Mouse (Mus musculus) spleen, postnatal 4 days (tissue): ENCODE results near the gene Phka1.
A peak's percentile ranks its signal among the peaks of the same experiment; 100 is the strongest.
"Not testable (repeated sequence)": the region's sequence is repeated elsewhere in the genome, so short reads cannot be mapped to it uniquely, and the experiment has no call there.

Source experiments
- DNase-seq, 2 experiments: peaks; one replicate each; pipeline ENCODE4 v3.0.0; 2022; ENCODE audit warnings: low spot score in 2 of 2

The Phka1 gene

DNA sequence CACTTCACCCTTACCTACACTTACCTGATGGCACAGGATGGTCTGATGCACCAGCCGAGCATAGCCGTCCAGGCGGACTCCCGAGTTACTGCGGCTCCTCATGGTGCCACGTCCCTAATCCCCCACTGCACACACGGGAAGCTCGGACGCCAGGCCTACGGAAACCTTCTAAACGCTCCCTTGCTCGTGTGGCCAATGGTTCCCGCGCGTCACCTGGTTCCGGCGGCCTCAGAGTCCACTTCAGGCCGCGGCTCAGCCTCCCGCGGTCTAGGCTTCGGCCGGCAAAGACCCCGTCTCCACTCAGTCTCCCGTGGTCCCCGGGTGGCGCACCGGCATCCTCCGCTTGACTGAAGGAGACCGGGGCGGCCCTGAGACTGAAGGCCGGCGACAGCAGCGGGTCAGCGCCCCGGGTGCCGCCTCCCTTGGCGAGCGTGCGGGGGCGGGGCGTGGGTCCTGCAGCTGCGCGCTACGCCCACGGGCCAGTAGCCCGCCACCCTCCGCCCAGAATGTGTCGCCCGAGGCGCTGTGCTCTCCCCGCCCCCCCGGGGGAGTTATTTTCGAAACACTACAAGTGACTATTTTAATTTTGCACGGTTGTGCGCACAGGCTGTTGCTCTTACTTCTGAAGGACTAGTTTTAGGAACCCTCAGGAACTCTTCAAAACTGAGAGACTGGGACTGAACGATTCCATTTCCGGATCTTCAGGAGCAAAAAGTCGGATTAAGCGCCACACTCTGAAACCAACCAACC, at the start of gene Phka1:
Gene Phka1, minus strand, starts transcription at position 424 of the 750 bp plus-strand sequence.
- peak; percentile 60 to 76 for DNase-seq

DNA sequence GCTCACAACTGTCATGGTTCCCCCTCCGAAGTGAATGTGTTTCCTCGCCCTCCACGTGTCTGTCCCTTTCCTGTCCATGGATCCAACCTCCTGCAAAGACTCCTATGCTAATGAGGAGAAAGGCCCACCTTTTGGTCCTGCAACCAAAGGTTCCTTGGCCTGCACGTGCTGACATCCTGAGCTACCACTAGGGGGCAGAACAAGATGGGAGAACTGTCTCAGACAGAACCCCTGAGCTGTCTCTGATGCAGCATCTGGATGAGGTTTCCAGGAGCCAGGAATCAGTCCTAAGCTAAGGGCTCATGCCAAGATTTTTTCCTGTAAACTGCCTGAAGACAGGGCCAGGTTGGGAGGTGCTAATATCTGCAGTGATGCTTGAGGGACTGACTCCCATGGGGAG, 45.2 kb upstream of the Phka1 start:
- DNase-seq: not testable (repeated sequence)

DNA sequence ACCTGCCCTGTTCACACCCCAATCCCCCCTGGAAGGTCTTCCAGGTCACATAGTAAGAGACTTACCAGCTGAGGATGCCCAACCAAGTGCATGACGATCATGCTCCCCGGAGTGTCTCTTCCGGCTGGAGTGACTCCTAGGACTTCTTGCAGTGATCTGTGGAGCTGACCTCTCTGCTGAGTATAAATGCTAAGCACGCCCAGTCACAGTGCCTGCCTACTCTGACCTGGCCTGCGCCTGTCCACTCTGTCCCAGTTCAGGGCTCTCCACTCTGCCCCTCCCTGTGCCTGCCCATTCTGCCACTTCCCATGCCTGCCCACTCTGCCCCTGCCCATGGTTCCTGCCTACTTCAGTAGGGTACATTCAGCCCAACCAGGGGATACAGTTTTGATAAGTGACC, 42.8 kb upstream of the Phka1 start, which contains the start of gene Gm3880:
Gene Gm3880, minus strand, starts transcription at position 101 of the 400 bp plus-strand sequence.
- DNase-seq: not testable (repeated sequence)

DNA sequence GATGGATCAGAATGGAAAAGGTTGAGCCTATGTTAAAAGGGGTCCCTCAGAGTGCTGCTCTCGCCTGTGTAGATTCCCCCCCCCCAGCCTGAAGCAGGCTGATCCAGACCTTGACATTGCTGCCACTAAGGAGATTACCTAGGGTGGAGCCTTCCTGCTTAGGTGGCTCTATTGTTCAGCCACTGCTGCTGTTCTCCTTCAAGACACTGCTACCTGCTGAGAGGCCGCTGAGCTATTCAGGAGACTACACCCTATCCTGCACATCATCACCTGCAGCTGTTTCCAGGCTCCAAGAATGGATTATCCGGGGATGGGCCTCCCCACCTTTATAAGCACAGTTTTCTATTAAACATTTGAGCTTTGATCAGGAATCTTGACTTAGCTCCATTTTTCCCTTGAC, 40.7 kb upstream of the Phka1 start:
- not testable (repeated sequence) for DNase-seq

DNA sequence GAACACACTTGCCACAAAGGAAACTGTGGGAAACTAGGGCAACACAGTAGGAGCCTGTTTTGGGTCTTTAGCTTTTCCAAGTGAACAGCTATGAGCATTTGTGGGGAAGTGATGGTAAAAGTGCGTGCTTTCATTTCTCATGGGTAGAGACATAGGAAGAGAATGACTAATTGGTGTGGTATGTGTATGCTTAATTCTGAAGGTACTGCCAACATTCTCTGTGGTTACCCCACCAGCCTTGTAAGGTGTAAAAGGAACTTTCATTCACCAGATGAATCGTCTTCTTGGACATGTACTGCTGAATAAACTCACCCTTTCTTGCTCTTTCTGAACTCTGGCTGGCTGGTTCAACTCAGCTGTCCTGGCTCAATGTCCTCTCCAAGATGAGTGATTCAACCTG, 22.6 kb upstream of the Phka1 start:
- no peak for DNase-seq

DNA sequence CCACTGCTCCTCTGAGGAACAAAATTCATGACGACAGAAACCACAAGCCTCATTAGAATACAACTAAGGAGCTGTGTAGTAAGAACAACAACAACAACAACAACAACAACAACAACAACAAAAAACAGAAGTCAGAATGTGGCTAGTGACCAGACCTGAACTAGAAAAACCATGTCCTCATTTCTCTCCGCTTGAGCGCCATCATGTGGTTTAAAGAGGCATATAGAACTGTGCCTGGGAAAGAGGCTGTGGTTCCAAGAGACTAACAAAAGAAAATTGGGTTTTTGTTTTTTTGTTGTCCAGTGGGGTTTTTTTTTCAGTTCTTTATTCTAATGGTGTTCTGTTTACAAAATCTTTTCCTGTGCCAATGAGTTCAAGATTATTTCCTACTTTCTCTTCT, 16.7 kb upstream of the Phka1 start:
- DNase-seq: no peak

DNA sequence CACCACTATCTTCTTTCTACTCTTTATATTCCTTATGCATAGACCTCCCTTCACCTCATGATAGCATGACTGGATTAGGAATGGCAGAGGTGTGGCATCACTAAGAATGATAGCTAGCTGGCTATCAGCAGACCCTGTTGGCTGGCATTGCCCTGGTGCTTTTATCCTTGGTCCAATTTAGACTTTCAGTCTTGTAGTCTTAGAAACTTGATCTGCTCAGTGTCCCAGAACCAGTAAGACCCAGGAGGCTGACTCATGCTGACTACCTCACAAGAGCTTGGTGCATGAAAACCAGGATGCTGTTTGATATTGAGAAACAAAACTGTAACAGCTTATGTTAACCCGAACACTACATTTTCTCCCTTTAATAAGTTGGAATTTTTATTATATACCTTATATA, 1.6 kb upstream of the Phka1 start:
- DNase-seq: no peak

DNA sequence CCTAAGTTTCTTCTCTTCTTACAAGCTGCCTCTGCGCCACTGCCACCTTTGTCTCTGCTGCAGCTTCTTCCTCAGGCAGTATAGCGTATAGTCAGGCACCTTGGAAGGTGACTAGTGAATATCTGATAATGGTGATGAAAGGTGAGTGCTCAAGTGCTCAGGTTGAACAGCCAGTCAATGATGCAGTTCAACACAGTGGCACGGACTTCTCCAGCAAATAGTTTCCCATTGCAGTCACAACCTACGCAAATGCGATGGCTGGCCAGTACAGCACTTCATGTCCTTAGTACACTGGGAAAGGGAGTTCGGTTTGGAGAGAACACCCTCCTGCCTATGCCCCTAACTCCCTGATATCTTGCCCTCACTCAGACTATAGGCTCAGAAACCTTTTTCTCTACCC, 1.1 kb upstream of the Phka1 start:
- no peak for DNase-seq

DNA sequence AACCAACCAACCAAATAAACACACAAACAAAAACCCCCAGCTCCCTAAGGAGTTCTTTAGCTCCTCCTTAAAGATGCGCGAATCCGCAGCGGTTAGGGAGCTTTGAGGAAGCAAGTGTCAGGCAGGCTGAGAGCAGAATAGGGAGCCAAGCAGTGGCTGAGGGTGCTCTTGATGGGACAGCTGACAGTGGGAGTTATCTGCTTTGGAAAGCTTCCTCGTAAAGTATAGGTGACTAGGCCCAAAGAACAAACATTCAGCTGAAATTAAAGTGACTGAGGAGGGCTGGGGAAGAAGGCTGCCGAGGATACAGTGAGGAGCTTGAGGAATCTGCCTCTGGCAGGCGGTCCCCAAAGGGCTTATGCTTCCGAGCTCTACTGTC, 516 bp upstream of the Phka1 start:
- DNase-seq: no peak

DNA sequence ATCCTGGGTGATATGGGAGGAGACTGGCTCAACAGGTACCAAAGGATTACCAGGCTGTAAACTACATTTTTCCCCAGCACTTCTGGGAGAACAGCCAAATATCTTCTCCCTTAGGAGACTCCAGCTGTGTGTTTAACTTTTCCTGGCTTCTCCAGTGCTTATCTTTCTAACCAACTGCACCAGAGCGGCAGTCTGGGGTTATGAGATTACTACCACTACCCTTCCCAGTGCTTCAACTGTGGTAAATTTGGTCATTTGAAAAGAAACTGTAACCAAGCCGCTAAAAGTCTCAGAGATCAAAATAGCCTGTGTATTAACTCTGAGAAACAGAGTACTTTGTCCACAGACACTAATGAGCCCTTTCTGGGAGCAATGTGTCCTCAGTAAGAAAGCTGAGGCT, 42.8 kb downstream of the Phka1 start:
- DNase-seq: no peak

DNA sequence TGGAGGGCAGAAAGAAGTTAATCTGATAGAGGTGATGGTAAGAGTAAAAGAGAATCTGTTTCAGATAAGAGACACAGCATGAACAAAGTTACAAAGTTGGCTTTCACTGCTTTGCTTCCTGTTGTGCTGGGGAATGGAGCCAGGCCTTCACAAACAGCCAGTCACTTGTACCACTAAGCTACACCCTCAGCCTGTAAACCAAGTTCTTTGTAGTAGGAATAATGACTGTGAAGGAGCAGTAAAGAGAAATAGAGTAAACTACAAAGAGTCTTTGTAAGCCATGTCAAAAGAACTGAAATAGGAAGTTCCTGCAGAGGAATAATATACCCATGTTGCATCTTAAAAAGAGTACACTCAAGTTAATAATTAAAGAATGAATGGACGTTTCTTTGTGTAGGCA, 55.5 kb downstream of the Phka1 start:
- DNase-seq: no peak

DNA sequence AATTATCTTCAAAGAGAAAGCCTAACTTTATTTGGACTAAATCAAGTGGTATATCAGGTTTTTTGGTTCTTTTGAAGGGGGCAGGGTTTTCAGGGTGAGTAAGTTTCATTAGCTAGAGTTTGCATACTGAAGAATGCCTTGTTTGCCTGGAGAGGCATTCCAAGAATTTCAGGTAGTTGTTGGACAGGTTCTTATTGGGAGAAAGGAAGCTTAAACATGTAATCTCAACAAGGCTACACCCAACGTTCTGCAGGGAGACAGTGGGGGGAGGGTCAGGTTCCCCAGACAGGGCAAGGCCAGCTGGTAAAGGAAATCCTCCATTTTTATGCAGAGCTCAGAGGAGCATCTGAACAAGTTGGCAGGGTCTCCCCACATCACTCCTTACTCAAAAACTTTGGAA, 72.9 kb downstream of the Phka1 start:
- no peak for DNase-seq

DNA sequence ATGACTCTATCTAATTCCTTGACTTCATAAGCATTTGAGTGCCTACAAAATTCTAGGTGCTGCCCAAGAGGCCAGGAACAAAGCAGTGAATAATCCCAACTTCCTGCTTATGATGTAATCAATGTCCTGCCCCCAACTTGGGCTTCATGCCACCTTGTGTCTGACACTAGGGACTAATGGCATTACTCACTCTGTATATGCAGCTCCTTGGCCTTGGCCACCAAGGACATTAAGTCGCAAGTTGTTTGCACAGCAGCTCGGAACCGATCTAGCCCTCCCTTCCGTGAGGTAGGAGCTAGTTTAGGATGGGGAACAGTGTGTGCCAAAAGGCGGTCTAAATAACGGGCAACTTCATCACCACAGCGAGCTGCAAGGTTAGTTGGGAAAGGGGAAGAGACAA, 87.1 kb downstream of the Phka1 start:
- no peak for DNase-seq

DNA sequence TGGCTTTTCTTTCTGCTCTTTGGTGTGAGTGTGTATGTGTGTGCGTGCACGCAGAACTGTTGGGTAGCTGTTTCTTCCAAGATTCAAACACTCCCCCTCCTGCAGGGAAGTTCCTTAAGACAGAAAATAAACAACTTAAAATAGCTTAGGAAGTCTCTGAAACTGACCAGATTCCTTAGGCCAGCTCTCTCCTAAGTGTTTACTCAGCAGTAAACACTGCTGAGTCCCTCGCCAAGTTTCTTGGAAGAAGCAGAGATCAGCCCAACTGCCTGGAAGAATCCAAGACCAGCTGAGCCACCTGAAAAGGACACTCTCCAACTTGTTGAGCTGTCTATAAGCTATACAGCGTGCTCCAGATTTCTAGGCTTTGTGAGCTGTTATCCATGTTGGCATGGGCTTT, 134.8 kb downstream of the Phka1 start:
- DNase-seq: no peak

DNA sequence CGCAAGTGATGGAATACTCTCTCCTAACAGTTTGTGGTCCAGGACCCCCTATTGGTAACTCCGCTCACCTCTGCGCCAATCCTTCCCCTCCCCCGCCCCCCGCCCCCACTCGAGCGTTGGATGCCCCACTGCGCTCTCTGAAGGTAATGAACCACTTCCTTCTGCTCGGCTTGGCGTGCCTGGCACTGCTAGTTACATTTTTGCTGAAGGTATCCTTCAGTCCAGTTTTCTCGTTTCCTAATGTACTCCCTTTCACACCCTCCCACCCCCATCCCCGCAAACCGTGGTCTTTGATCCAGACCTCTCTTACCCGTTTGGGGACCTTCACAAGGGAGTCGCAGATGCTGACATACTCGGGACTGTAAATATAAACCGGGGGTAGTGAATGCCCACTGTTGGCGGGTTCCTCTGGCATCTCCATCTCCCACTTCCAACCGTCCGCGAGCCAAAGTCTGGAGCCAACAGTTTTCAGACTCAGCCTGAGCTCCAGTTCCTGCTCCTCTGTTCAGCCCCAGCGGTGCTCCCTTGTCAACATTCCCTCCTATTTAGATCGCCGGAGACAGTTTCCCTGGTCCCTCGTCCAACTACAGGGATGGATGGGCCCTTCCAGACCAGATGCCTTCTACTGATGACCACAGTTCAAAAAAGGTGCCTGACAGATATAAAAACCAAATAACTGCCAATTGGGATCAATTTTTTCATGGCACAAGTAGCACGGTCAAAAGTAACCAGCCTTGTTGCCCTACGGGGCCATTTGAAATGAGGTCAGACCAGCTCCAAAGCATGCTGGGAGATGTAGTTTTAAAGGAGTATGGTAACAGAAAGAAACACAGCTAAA, 139.2 kb downstream of the Phka1 start, which contains the start of gene Hdac8:
Gene Hdac8, minus strand, starts transcription at position 716 of the 838 bp plus-strand sequence.
- peak; percentile 23 to 68 for DNase-seq

DNA sequence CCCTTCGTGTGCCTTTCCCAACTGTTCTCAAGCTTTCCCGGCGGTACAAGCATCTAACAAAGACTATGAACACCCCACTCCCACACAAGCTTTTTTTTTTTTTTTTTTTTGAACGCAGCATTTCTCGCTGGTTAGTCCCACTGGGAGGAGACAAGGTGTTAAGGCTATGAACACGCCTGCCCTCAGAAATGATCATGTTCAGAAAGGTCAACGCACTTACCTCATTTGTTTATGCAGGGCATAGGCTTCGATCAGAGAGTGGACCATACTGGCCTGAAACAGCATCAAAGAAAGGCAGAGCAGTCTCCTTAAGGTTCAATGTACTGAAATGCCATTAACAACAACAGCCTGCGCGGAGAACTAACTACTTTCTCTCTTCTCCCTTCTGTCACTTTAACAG, 139.9 kb downstream of the Phka1 start:
- no peak for DNase-seq

DNA sequence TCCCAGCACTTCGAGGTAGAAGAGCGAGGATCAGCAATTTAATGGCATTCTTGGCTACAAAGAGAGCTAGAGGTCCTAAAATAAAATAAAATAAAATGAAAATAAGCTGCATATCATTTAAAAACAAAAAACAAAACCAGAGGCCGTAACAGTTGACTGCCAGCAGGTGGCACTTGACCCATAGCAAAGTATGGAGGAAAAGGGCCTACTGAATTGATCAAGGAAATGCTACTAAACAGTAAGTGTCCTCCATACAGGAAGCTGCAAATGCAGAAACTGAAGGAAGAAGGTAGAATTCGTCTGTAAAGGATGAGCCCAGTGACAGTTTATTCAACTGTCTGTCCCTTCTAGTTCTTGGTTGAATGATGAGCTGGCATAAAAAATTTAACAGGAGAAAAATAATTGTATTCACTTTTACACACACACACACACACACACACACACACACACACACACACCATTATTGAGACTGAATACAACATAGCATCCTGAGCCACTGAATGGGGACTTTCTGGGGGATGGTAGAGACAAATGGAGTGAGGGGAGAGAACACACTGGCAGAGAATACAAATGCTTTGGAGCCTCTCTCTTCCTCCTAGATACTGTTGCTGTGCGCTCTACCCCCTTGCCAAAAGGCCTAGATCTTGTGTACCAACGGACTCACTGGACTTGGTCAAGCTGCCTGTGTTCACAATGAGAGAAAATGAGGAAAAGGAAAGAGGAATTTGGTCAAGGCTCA, 149.9 kb downstream of the Phka1 start:
- no peak for DNase-seq

DNA sequence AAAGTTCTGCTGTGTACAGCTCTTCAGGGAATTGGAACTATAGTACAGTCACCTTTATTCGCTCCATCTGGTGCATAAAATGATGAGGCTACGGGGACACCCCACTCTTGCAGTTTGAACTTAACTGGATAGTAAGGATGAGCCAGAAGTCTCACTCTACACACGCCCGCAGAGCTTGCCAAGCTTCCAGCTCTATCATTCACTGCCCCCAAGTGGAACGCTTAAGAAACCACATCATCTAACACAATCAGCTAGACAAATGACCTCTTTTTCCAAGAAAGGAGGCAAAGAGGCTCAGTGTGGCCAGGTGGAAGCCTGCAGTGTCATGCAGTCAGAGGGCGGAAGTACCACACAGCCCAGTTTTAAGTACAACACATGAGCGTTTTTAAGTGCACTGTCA, 158.5 kb downstream of the Phka1 start:
- DNase-seq: no peak

DNA sequence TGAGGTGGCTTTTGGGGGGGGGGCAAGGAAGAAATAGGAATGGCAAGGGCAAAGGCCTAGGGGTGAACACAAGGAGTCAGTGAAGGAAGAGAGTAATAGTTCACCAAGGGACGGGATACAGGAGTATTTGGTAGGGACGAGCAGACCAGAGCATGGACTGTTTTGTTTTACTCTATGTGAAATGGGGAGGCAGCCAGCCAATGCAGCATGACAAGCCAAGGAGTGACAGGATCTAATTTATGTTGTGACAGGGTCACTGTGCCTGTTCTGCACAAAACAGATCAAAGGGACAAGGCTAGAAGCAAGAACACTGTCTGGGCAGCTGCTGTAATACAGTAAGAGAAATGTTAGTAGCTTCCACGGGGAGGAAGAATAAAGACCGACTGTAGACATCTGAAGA, 164.4 kb downstream of the Phka1 start:
- no peak for DNase-seq

DNA sequence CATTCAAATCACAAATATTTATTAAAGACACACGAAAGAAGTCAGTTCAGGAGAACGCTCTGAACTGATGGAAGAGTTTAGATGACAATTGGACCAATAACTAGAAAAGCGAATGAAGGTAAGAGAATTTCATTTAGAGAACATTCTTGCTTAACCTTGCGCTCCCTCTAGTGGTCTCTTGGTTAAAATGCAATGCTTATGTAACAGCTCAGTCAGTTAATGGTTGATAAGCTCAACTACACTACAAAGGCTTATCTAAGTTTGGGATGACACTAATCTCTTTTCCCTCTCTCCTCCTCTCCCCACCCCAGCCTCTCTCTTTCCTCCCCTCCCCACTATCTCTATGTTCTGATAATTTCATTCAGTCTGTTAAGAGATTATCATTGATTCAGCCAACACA, 165.1 kb downstream of the Phka1 start:
- peak in 1 of 2 experiments; percentile 12 for DNase-seq

DNA sequence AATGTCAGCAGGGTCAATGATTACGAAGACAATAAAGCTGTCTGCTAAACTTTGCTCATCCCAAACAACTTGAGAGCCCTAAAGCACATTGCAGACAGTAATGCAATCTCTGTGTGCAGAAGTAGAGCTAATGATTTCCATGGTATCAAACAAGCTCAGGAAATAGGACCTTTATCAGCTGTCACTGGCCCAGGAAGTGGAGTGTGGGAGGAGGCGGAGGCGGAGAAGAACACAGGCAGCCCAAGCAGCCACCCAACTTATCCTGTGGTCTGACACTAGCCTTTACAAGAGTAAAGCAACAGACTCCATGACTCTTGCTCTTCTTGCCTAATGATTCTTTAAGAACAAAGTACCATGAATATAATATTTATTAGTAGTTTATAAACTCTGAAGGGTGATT, 165.6 kb downstream of the Phka1 start:
- DNase-seq: no peak

DNA sequence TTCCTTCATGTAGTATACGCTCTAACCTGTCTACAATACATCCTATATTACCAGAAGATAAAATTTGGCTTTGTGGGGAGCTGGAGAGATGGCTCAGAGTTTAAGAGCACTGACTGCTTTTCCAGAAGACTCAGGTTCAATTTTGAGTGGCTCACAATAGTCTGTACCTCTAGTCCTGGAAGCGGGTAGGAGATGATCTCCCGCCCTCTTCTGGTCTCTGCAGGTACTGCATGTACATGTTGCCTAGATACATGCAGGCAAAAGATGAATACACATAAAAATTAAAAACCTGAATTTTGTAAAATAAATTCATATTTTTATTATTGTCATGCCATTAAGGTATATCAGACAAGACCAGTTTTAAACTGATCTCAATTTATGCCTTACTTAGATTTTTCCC, 167.3 kb downstream of the Phka1 start:
- DNase-seq: peak; percentile 41 to 82
